Mouse (Mus musculus): ENCODE results near the gene Shc4.
A peak's percentile ranks its signal among the peaks of the same experiment; 100 is the strongest.

The Shc4 gene

GRCm38 (mm10) chr2:125724086-125724430 lies at the start of gene Shc4:
Shc4 (minus strand) TSS chr2:125724148.
- DNase-seq (ENCODE audit: low spot score): no peak

DNA sequence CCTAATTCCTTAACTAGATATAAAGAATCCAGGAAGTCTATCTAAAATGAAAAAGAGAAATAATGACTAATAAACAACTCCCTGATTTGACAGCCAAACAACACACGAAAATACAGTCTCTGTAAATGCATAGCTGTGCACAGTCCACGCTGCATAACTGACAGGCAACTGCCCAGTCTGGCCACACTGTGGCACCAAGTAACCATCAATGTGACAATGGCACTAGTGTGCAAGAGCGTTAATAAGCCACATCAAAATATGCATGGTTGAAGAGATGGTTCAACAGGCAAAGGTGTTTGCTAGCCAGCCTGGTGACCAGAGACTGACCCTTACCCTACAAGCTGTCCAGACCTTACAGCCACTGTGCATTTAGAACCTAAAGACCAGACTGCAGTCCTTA lies 41.1 kb upstream of the Shc4 start:
- DNase-seq (ENCODE audit: low spot score): no peak

DNA sequence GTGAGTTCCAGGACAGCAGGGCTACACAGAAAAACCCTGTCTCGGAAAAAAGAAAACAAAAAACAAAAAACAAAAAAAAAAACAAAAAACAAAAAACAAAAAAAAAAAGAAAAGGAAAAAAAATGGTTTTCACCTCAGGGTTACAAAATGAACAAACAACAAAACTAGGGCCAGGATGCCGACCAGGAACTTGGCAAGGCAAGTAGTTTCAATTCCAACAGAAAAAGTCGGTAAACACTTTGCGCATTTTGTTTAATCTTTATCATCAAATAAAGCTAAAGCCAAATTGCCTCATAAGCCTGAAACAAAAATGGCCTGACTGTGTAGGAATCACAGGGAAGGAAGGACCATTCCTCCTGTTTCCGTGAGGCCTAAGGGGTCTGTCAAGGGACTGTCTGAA lies 40.6 kb upstream of the Shc4 start:
- no peak for DNase-seq (ENCODE audit: low spot score)

DNA sequence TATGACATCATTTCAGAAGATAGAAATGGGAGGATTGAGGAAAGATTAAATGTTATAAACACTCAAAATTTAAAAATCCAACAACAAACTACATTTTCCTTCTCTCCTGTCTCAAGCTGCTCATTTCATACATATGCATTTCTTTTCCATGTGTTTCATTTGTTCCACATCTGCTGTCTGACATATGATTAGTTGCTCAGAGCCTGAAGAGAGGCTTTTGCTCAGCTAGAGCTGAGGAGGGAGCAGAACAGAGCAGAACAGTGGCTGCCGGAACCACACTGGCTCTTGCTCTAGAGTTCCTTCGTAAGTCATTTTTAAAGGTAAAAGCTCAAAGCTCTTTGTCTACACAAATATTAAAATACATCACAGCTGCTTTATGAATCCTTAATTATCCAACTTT lies 25.4 kb upstream of the Shc4 start:
- DNase-seq (ENCODE audit: low spot score): no peak

DNA sequence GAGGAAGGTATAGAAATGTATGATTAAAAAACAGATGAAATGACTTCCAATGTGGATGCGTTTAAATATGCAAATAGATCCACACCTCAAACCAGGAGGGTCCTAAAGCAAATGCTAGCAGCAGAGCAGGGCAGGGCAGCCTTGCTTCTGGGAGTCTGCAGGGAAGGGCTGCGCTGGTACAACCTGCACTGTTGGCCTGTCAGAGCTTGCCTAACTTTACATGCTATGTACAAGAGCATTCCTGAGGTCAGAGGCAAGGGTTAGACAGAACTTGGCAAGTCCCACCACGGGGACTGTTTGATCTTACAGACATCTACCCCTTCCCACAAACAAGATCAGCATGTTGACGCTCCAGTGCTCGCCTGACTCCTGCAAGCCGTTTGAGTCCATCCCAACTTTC lies 15.4 kb upstream of the Shc4 start:
- DNase-seq (ENCODE audit: low spot score): no peak

GRCm38 (mm10) chr2:125738718-125739117 lies 14.8 kb upstream of the Shc4 start:
- no peak for DNase-seq (ENCODE audit: low spot score)

DNA sequence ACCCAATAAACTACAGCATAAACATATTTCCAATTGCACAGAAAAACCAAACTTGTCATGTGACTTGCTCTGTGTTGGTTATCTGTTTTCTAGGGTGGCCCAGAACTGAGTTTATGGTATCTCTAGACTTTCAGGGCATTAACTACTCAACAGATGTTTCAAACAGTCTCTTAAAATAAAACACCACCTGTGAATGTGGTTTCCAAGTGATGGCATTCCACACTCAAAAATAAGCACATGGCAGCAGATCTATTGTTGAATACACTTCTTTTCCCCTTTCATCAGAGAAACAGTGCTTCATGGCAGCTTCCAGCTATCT lies 12.0 kb upstream of the Shc4 start:
- no peak for DNase-seq (ENCODE audit: low spot score)

DNA sequence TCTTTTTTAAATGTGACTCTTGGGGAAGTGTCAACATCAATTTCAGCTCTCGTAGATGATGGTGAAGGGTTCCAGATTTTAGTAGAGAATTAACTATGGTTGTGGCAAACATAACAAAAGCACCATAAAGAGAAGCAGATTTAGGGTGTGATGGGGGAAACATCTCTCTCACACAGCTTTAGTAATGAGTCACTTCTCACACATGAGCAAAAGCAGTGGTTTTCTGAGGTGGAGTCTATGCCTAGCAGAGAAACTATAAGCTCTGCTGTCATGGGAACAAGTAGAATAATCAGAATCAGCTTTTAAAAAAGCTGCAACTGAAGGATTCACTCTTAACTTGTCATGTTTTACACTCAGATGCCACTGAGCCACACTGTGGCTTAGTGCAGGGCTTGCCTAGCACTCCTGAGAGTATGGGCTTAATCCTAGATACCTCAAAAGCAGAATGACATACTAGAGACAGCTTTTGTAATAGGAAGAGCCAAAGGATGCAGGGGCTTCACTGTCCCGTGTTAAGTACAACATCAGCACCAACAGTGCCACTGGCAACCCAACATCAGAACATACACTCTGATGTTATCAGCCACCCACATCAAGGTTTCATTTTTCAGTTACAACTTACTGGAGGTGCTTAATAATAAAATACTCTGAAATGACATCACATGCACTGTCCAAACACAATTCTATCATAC lies 11.5 kb upstream of the Shc4 start:
- DNase-seq (ENCODE audit: low spot score): no peak

- DNase-seq (ENCODE audit: low spot score): no peak
Observed at GRCm38 (mm10) chr2:125734741-125735140, 10.8 kb upstream of the Shc4 start.

- peak; percentile 84 for DNase-seq (ENCODE audit: low spot score)
Observed at GRCm38 (mm10) chr2:125731763-125732560, 8.0 kb upstream of the Shc4 start.

GRCm38 (mm10) chr2:125724546-125725114 lies 682 bp upstream of the Shc4 start:
- DNase-seq (ENCODE audit: low spot score): no peak

DNA sequence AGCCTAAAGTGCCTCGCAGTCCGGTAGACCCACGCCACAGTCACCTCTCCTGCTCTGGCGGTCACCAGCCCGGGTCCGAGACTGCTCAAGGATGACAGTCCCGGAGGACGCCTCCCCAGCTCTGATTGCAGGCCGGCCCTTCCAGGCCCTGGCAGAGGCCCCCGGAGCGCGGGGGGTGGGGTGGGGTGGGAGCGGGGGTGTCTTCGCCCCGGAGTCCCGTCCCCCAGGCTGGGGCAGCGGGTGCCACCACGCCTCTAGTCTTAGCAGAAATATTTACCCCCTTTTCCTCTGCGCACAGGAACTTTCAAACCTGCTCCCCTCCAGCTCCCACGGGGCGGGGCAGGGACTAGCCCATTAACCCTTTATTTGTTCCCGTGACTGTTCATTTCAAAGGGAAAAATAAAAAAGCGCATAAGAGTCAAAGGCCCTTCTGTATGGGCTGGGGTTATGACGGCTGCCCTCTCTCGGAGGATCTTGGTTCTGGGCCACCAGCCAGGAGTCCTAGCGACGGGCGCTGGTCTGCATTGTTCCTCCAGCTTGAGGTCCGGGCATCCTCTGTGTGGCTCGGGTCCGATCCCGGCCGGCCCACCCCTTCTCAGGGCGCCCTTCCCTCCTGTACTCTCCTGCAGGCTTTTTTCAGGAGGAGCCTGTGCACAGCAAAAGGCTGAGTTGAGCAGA lies 401 bp downstream of the Shc4 start:
- no peak for DNase-seq (ENCODE audit: low spot score)

GRCm38 (mm10) chr2:125723086-125723407 lies 901 bp downstream of the Shc4 start:
- no peak for DNase-seq (ENCODE audit: low spot score)

DNA sequence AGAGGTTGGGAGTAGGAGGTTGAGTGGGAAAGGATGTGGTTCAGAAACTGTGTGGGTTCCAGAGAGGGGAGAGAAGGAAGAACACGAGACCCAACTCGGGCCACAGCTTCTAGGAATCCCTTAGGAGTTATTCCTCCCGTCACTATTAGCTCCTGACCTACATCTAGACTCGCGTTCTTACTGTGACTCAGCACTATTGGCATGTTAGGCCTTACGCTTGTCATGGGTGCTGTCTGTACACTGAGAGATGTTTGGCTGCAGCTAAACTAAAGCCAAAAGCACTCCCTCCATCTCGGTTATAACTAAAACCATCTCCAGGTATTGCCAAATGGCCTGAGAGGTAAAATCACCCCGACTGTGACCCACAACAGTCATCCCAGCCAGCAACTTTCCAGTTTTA lies 7.3 kb downstream of the Shc4 start:
- no peak for DNase-seq (ENCODE audit: low spot score)

DNA sequence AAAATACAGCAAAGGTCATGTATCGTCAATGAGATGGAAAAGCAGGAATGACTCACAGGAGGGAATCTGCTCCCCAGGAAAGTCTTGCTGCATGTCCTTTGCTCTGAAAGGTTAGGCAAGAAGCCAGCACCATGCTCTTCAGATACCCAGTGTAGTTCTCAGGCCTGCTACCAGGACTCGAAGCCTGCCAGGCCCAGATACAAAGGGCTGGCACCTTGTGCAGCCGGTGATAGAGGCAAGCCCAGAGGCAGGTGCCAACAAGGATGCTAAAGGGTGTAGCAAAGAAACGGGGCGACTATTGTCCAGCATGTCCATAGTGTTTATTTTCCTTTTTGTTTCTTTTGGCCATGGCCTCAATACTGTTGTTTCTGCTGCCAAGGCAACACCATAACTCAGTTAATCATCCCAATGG lies 17.4 kb downstream of the Shc4 start:
- no peak for DNase-seq (ENCODE audit: low spot score)

DNA sequence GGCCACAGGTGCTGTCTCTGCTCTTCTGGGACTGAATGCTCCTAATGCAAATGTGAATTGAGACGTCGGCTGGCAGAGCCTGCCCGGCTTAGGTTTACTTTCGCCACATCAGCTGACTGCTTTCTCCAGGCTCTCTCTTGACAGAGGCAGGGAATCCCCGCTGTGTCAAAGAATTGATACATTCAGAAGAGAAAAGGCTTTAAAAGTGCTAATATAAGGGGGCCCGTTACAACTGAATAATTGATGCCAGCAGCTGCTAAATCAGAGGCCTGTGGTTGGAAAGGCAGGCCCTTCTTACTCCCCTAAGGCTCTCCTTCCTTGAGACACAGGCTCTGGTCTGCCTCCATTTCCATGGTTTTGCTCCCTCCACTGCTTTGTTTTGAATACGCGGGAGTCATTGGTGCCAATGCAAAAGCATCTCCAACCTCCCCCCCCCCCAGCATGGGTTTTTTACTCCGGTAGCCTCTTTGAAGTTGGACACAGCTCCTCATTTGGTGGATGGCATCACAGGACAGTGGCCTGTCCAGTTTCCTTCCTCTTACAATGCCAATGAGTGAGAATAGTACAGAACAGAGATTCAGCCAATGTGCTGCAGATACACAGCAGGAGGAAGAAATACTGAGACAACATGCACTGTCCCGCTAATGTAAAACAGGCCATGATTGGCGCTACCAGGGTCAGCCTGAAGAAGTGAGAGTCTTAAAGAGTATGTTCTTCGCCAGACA lies 18.9 kb downstream of the Shc4 start:
- no peak for DNase-seq (ENCODE audit: low spot score)

DNA sequence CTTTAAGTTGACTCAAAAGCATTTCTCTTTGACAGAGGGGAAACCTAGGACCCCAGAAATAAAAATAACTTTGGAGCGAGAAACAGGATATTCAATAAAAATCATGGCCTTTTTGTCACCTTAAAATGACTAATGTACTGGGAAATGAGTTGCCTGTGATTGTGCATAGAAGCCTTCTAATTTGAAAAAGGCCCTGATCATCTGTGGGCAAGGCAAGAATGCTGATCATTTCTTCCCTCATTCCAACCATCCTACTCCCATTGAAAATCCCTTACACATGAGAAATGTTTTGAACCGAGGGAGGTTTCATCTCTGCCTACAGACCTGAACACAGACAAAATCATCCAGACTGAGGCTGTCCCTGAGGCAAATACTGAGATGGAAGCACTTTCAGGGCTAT lies 21.1 kb downstream of the Shc4 start:
- DNase-seq (ENCODE audit: low spot score): no peak

GRCm38 (mm10) chr2:125701606-125702005 lies 22.3 kb downstream of the Shc4 start:
- no peak for DNase-seq (ENCODE audit: low spot score)

- no peak for DNase-seq (ENCODE audit: low spot score)
Observed at GRCm38 (mm10) chr2:125696219-125696618, 27.7 kb downstream of the Shc4 start.

- DNase-seq (ENCODE audit: low spot score): no peak
Observed at GRCm38 (mm10) chr2:125694798-125695197, 29.1 kb downstream of the Shc4 start.

DNA sequence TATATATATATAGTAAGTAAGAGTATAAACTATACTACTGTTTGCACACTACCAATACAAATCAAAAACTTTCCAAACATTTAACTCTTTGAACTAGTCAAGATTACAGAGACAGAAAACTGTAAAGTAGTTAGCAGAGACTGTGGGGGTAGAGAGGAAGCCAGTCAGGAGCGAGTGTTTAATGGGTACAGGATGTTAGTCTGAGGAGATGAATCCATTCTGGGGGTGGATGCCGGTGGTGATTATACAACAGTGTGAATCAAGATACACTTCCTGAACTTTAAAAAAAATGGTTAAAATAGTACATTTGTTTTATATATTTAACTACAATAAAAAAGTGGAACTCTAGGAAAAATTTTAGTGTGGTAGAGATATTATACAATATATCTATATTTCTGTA lies 31.9 kb downstream of the Shc4 start:
- DNase-seq (ENCODE audit: low spot score): no peak

GRCm38 (mm10) chr2:125685441-125686150 lies 38.4 kb downstream of the Shc4 start:
- no peak for DNase-seq (ENCODE audit: low spot score)

Data from ovary, adult 18-20 months (tissue).